Mouse (Mus musculus) brain, embryonic 14.5 days (tissue): ENCODE results near the gene Palld.

Experiments
- CTCF ChIP-seq: fragments of 200-500 bp; IDR thresholded peaks from 2 replicates; pipeline ENCODE4 v1.5.1; 2012; ENCODE audit warnings: inconsistent platforms, mild to moderate bottlenecking, moderate library complexity, borderline replicate concordance; ENCODE audit not compliant: insufficient read depth, insufficient read length; ENCODE audit errors: extremely low read depth
- POLR2A ChIP-seq: fragments of 200-500 bp; IDR thresholded peaks from 2 replicates; pipeline ENCODE4 v1.6.1; 2012; ENCODE audit warnings: mild to moderate bottlenecking, inconsistent platforms, borderline replicate concordance; ENCODE audit not compliant: poor library complexity, insufficient read depth, insufficient read length, severe bottlenecking; ENCODE audit errors: extremely low read depth

DNA sequence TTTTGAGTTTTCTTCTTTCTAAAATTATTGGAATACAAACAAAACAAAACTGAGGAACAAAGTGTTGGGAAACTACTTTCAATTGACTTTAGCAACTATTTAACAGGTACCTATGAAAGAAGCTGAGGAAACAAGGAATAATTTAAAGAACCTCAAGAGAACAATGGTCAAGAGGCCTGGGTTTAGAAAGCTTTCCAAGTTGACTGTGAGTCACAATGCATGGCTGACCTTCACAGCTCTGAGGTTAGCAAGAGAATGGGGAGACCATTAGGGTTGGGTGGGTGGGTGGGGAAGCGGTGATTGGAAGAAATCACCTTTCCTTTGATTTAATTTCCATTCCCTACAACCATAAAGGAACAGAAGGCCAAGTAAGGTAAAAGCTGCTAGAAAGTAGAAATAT, 35.6 kb downstream of the Palld start:
- no peak for TF ChIP-seq POLR2A
- no peak for TF ChIP-seq CTCF
